8 mouse cellular contexts compared by ENCODE assay signal in the genomic region with DNA sequence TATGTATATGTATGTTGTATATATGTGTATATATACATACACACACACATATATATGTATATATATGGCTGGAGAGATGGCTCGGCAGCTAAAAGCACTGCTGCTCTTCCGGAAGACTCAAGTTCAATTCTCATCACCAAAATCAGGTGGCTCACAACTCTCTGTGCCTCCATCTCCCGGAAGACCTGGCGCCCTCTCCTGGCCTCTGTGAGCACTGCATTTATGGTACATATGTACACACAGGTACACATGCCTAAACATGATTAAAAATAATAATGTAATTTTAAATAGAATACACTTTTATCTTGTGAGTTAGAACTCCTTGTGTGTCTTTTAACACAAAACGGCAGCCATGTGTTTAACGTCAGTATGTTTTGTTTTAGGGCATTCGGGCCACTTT.
DNase-seq lines count a peak whose midpoint lies in the region; TF ChIP-seq lines count a peak whose summit lies in the region.

No protein-coding gene starts in this region.

- intact Hi-C loops in left cerebral cortex, adult 2 months (cut with DNase I) = loop anchor here (5.0 kb wide), 1 partner anchor 264 kb away; no protein-coding TSS in a partner anchor
- intact Hi-C loops in left cerebral cortex, postnatal 14 days (cut with DNase I) = loop anchor here (10.0 kb wide), 1 partner anchor 256 kb away; no protein-coding TSS in a partner anchor

- peak; percentile 59 for TF ChIP-seq CTCF in left cerebral cortex, adult 2 months (IDR thresholded peaks at IDR 0.05)

- no peak overlapping the region for H3K27ac ChIP-seq in left cerebral cortex, adult 2 months
- H3K27ac ChIP-seq in limb, embryonic 10.5 days = no peak overlapping the region

- no peak overlapping the region for H3K4me3 ChIP-seq in left cerebral cortex, adult 2 months
- H3K4me3 ChIP-seq in limb, embryonic 10.5 days = no peak overlapping the region

- no peaks in the 10 kb centered on the region; the same call in 1 of the 2 replicates for H3K9me3 ChIP-seq in limb, embryonic 10.5 days (replicated peaks)

- peak; percentile 16 for DNase-seq in adrenal gland, postnatal 25 days
- DNase-seq in adrenal gland, postnatal 4 days (ENCODE audit: low spot score in 2 of 2) = no peak
- DNase-seq in left cerebral cortex, adult 2 months (ENCODE audit: extremely low spot score in 1 of 2, low spot score in 2 of 2) = no peak
- DNase-seq in left cerebral cortex, postnatal 14 days (ENCODE audit: low spot score in 2 of 2) = no peak
- DNase-seq in R1 (ENCODE audit: low read depth, low spot score) = peak; percentile 83
- DNase-seq in retina, embryonic 14.5 days (ENCODE audit: low spot score) = peak; percentile 37
- no peak for DNase-seq in urinary bladder, adult 2 months (ENCODE audit: low spot score)
- DNase-seq in limb, embryonic 10.5 days (ENCODE audit: low spot score) = no peak

- no peaks in the 10 kb centered on the region for H3K27me3 ChIP-seq in limb, embryonic 10.5 days (ENCODE audit: low read depth, poor library complexity, severe bottlenecking)

- H3K4me1 ChIP-seq in limb, embryonic 10.5 days = peaks cover under 1% of the 10 kb centered on the region; the same call in 1 of the 2 replicates

- WGBS in limb, embryonic 10.5 days = 95% methylated on average over 7 of the region's 7 CpGs

- H3K36me3 ChIP-seq in limb, embryonic 10.5 days = 0 out of 2 replicates have a peak, but pooled peaks cover 2% of the 10 kb centered on the region

Comparison
In these comparisons a context has a peak if more than half of its experiments do, and no peak if none do; other contexts are left out.
1. DNase-seq: peak in adrenal gland, postnatal 25 days (single experiment), R1 (single experiment) and retina, embryonic 14.5 days (single experiment); none in adrenal gland, postnatal 4 days (0 of 2), left cerebral cortex, adult 2 months (0 of 2), left cerebral cortex, postnatal 14 days (0 of 2), urinary bladder, adult 2 months (single experiment) and limb, embryonic 10.5 days (single experiment).